Mouse (Mus musculus) thymus, postnatal 36 days (tissue): ENCODE results near the gene Adamts3.

ENCODE experiments used
- DNase-seq, 2 experiments: peaks; one replicate each; pipeline ENCODE4 v3.0.0; 2022; ENCODE audit warnings: mixed read lengths in 2 of 2

Adamts3 gene

DNA sequence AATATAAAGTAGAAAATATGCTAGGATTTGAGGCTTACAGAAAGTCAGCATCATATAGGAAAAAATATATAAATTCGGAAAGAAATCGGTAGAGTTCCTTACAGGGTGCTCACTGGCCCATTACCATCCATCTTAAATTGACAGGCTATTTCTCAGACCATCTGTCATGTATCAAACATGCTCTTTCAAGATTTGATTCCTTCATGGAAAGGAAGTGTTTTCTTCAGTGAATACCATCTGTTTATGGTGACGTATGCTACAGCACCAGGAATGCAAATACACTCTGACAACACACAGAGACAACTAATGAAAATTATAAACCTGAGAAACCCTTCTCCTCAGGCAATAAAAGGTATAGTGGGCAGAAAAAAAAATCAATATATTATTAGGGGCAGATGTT is 68.6 kb downstream of the Adamts3 start:
- DNase-seq = no peak

DNA sequence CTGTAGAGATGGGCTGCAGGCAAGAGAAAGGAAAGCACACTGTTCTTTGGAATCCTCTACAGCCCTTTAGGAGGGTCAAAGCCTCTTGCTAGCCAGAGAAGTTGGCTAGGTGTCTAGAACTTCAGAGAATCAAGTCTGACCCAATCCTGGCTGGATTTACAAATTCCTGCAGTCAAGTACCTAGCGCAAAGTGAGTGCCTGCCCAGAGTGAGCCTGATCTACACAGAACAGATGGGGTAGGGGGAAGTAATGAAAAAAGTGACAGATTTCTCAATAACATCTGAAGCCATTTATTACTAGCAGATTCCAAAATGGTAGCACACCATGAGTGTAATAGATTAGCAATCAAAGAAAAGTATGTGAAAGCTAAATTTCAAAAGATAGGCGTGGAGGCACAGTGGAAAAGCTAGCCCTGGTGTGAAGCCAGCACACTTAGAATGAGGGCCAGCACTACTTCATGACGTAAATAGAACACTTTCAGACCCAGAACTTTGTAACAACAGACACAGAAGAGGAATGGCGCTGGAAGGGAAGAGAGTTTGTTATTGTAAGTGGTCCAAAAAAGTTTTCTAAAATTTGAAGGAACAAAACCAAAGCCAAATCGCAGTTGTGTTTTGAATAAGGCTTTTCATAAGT is 82.8 kb downstream of the Adamts3 start:
- DNase-seq = no peak

DNA sequence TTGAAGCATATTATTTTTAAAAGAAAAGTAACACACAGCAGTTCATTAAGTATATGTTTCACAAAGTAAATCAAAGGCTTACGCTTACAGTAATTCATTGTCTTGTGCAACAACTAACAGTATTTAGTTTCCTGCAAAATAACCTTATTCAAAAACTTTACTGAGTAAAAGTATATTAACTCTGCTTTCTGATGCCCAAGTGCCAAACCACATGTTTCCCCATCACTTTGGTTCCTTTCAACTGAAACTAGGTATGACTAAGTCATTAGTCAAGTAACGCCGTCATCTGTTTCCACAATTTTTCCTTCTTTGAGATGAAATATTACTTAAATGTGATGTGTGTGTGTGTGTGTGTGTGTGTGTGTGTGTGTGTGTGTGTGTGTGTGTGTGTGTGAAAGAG is 89.4 kb downstream of the Adamts3 start:
- DNase-seq = no peak

DNA sequence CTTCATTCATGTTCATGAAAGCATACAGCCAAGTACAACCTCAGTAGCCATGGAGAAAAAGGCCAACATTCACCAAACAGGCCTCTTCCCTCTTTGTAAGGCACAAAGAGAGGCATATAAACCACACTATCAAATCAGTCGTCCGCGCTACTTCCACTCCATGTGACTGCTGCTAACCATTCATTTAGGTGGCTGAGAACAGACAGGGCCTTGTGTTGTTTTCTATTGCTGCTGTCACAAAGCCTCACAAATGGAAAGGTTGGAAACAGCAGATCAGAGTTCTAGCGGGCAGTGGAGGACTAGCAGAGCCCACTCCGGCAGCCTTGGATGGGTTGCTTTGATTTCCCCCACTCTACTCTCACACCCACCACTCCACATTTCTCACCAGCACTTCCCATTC is 98.5 kb downstream of the Adamts3 start:
- no peak for DNase-seq

DNA sequence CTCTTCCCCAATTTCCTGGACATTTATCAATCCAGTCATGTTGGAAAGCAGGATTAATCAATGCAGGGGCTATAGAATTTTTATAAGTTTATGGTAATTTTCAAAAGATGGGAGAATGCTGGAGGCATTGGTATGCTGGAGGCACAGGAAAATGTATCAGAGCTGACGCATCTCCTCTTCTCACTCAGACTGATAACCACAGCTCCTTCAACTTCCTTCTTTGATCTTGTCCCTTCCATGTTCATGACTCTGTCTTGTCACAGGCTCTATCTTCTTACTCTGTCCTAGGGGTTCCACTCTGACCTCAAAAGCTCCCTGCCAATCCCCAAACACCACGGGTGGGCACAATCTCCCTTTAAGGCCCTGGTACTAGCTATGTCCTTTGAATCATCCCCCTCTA is 103.3 kb downstream of the Adamts3 start:
- no peak for DNase-seq

DNA sequence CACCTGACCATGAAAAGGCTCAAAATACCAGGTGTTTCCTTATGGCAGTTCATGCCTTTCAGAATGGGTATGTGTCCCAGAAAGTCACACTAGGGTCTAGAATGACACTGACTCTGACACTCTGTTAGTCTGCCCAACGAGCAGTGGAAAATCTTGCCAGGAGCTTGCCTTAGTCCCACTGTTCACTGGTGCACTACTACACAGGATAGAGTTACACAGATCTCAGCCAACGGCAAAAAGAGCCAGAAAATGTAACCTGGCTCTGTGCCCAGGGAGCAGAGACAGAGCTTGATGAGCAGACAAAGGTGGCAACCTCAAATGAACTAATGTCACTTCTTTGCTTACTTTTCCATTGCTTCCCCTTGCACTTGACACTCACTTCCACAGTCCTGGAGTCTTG is 104.5 kb downstream of the Adamts3 start:
- DNase-seq = no peak

DNA sequence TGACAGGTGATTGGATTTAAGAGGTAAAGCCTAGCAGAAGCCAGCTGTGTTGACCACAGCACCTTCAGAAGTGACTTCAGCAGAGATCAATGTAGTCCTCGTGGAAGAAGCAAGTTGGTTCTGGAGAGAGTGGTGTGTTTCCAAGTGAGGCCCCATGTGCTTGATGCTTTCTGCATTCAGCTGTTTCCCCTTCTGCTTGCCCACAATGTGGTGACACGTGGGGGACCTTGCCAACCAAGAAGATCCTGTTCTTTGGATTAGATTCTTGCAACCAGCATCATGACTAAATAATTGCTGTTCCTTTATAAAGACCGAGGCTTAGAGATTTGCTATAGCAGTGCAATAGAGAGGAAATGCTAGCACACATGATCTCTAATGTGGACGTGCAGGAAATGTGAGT is 105.7 kb downstream of the Adamts3 start:
- no peak for DNase-seq

DNA sequence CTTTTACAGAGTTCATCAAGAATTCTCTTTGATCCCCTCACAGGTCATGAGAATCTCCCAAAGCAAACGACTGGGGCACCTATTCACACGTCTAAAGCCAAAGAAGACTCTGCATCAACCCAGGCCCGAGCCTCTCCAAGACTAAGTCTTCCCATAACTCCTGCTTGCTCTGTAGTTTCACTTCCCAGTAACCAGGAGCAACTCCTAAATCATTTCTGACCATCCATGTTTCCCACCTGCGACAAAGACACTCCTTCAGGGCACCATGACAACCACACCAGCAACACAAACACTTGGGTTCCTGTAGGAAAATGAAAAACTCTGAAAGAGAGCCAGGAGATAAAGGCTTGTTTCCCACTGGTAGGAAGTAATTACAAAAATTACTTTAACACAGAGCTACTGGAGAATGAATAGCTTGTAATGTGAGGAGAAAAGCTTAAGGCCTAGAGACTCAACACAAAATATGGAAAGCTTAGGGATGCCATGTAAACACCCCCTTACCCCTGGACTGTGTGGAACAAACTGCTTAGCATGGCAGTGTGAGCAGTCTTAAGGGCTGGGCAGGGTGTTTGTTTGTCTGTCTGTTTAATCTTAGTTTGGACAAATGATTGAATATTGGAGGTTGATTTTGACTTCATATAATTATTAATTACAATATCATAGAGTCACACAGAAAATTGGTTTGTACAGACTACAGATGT is 112.3 kb downstream of the Adamts3 start:
- DNase-seq = no peak

DNA sequence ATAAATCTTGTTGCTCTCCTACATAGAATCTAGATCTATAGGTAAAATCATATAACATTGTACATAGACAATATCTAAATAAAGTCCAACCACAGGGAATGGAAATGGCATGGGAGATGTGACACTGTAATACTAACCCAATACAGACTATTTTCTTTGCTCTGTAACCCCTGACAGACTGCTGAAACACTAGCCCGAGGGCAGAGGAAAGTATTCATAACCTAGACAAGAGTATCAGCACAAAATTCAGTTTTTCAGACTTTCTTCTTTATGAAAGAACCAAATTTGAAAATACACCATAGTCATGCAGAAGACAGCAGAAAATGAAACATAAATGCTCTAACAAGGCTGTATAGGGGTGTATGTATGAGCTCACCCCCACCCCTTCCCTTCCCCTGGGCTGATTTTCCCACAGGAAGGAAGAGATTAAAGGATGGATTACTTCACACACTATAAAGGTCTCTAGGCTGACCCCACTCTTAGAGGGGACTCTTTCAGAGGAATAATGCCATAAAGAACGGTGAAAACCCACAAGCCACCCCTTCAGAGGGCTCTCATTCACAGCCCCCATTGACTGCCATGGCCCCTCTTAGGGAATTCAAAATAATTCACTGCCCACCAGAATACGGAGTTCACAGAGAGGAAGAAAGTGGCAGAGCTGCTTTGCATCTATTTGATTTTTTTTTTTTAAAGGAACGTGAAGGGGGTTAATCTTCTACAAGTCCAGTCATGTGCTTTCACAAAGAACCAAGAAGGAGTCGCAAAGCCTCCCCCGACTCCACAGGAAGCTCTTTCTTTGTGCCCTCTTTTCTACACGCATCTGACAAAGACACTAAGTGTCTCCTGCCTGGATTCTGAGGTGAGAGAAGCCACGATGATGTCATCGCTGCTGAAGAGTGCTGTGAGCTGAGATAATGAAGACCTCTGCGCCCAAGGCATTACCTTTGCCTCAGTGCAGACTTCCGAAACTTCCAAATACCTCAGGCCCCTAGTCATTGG is 119.6 kb downstream of the Adamts3 start:
- DNase-seq = no peak

DNA sequence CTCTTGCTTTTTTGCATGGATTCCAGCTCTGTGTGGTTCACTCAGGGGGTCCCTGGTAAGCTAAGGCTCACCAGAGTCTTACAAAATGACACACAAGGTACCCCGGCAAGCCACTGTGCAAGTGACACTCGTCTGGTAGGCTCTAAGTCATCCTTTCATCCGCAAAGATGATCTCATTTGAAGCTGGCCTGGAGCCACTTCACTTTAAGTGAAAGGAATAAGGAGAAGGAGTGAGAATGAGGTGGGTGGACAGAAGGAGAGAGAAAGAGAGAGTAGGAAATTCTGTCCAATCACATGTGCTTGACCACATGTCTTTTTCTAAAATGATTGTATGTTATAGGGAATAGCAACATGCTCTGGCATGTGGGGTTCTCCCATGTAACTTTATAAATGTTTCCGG is 122.8 kb downstream of the Adamts3 start:
- DNase-seq = no peak

DNA sequence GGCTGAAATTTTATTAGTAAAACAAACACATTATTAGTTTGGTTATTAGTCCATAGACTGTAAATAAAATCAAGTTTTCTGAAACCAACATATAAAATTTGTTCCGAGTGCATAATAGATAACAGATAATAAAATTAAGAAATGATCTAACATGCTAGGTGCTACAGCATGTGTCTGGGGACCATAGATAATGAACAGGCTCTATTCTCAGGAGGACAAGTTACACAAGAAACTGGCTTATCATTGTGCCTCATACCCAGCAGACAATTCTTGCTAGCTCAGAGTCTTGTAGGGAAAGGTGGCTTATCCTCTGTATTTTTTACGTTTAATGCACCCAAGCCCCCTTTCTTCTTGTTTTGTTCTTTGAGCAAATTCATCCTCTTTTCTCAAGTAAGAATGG is 131.3 kb downstream of the Adamts3 start:
- no peak for DNase-seq

DNA sequence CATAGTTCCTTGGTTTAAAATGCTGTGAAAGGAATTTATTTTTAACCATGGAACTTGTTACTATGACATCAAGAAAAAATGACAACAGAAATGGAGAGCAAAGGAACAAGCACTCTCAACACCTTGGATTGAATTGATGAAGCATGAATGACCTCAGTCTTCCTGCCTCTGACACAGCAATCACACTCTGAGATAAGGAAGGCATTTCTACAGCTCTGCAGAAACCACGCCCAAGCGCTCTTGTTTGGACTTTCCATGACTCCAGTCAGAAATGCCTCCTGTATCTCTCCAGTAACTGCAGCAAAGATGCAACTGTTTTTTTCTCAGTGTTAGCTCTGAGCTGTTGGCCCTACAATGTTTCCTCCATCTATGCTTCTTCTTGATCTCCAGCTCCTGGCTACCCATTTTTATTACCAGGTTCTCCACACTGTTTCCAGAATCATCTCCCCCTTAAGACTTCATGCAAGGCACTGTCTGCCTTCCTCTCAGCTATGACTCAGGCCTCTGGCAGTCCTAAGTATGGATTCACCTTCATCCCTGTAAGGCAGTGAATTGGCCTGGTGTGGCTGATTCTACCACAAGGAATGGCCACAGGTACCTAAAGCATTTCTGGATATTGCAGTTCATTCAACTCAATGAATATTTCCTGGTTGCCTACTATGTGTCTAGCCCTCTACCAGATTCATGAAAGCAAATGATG is 134.8 kb downstream of the Adamts3 start:
- DNase-seq = no peak

DNA sequence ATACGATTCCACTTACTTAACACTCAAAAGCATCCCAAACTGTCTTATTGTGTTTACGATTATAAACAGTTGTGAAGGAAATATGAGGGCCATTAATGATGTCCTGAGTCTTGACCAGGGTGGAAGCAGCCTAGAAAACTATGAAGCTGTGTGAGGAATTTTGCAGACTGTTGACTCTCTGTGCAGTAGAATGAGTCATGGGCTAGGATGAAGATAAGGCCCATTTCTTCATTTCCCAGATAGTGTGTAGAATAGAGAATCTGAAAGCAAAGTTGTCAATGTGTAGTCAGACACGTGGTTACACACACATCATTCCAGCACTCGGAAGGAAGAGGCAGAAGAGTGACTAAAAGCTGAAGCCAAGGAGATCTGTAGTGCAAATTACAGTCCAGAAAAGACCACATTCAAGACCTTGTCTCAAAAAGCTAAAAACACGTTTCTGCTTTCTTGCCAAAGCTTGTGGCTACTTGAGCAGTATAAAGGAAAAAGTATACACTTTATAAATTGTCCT is 135.9 kb downstream of the Adamts3 start:
- no peak for DNase-seq

DNA sequence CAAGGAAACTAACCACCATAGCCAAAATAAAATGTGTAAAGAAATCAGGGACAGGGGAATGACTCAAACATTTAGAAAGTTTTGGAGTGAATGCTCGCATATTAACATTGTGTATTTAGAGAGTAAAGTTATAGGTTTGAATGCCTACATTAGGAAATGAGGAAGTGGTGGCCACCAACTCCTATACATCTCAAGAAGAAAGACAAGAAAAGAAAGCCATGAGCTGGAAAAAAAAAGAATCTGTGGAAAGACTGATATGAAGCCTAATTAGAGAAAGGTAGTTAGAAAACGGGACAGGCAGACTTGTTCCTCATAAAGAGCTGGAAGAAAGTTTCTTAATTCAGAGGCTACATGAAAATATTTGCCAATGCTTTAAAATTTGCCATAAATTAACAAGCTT is 138.0 kb downstream of the Adamts3 start:
- no peak for DNase-seq

DNA sequence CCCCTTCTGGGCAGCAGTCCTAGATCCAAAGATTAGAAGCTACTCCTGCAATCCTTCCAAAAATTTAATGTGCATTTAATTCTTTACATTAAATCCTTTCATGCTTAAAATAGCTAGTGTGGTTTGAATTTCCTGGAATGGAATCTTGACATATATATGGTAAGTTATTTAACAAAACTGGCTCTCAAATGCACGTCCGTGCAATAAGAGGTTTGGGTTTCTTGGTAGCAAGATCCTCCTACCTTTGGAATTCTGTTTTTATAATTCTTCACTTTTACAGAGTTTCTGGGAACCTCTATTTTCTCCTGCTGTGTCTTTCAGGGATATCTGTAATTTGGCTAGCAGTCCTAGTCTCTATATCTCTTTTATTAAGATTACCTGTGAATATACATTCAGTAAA is 148.4 kb downstream of the Adamts3 start:
- DNase-seq = no peak

DNA sequence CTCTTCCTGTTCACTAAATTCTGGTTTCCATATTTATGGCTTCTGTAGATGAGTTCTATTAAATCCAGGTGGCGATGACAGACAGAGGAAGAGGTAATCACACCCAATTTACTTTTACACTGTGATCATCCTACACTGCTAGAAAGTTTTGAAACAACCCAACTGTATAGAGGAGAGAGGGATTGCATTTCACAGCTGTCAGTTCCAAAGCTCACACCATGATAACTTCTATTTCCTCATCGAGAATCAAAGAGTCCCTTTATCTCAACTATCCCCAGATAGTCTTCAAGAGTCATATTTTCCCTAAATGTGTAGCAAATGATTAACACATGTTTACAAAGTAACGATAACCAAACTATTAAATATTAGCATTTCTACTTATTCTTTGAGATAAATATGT is 152.7 kb downstream of the Adamts3 start:
- no peak for DNase-seq

DNA sequence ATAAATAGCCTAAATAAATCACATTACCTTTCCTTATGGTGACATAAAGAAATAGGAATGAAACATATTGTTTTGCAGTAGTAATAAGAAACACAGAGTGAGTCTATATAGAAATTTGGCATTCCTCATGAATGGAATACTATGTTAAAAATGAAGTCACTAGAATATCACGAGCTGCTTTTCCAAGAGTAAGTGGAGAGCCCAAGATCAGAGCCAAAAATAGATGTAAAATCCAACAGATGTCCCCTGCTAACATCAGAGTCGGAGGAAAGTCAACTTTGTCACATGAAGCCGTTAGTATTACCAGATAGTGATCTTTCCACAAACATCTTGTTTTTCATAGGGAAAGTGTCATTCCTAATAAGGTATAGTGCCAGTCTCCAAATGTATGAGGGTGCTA is 155.0 kb downstream of the Adamts3 start:
- DNase-seq = no peak

DNA sequence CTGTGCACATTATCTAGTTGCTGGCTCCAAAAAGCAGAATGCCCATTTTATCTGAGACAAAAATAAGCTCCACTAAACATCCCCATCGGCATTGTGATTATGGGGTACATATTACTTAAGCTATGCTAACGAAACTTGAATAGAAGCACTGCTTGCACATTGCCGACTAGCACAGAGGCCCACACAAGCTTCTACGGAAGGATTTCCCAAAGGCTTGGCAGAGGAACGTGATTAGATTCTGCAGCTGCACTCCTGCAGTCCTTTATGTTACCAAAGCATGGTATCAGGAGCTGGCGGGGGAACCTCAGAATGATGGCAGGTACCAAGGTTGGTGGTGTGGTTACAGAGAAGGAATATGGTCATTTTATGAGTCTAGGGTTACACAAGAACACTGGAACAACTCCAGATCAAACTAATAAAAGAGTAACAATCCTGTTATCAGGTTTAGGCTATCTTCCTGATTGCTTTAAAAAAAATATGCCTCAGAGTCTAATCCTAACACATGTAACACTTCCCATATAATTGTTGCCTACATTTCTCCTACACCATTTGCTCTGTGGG is 155.6 kb downstream of the Adamts3 start:
- no peak for DNase-seq

DNA sequence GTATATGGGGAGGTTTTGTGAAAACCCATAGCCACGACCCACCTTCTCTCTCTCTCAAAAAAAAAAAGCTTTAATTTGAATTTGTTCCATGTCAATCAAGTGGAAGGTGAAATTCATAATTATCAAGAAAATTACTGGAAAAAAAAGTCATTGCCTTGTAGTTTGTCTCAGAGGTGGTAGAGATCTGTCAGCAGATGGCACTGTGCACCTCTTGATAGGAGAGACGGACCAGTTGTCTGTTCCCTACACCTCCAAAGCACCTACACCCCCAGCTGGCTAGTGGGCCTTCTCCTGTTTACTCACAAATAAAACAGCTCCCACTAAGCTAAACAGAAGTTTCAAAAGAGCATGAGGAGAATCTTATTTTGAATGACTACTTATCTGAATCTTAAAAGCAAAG is 168.6 kb downstream of the Adamts3 start:
- no peak for DNase-seq

DNA sequence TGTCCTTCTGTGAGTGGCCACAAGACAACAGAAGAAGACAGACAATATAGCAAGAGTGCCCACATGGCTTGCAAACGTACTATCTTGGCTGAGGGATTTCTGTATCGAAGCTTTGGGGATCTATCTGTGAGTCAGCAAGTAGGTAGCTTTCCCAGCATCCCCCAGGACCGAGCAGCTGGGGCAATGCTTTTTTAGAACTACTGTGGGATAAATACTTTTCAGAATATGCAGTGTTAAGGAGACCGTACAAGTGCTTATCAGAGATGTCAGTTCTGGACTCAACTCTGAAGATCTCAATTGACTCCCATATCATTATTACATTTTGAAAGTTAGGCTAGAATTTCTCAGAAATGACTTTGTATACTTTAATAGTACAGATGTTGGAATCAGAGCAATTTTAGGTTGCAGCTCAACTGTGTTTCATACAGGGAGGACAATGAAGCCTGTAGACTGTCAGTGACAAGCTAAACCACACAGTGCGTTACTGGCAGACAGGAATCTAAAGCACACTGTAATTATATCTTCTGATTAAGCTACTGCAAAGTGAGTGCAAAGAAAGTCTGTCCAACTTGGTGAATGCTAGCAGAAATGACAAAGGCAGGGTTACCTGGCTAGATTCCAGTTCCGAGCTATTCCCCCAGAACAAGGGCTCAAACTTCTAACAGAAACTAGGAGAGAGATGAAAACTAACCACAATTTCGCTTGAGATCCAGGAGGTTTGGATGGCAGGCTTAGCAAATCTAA is 171.8 kb downstream of the Adamts3 start:
- DNase-seq = no peak

DNA sequence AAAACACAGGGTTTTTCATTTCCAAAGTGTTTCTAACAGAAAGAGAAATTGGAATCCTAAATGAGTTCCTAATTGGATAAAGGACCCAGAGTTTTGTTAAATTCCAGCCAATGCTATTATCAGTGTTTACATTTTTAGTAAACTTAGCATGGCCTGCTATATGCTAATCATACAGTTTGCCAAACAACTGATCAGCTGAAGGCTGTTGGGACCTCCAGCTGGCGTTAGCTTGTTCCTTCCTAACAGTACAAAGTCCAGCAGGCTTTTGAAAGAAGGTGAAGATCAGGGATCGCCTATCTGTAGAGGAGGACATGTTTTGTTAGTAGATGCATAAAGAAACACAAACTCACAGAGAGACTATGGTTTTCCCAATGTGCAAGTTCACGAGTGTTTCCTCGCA is 173.7 kb downstream of the Adamts3 start:
- DNase-seq = no peak

DNA sequence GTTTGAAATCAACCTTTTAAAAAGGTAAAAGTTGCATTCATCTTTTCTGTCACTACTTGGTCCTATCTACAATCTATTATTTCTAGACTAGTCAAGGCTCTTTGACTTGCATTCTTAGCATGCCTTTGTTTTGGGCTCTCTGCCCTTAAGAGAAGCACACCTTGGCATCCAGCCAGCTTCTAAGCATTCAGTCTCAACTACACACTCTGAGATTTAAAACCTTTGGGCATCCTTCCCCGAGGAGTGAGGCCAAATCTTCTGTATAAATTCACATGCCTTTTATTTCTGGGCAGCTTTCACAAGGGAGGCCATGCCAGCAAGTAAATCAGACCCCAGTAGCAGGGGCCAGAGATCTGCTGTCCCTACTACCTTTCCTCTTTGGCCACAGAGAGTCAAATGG is 178.9 kb downstream of the Adamts3 start:
- DNase-seq = no peak
